Mouse (Mus musculus) NIH3T3 (cell line): Measurements from ENCODE around the gene Kcna3.

Experiments
- DNase-seq: peaks from one replicate; pipeline ENCODE4 v3.0.0-alpha.2; 2012; ENCODE audit warnings: low read depth

The Kcna3 gene

GRCm38 (mm10) chr3:107065510-107066095 is 29.6 kb downstream of the Kcna3 start:
- DNase-seq = no peak

- DNase-seq = no peak
Observed at GRCm38 (mm10) chr3:107066165-107066850, 30.3 kb downstream of the Kcna3 start.

- no peak for DNase-seq
Observed at GRCm38 (mm10) chr3:107067245-107067644, 31.3 kb downstream of the Kcna3 start.

GRCm38 (mm10) chr3:107073863-107074262 is 37.9 kb downstream of the Kcna3 start:
- DNase-seq = no peak

- DNase-seq = no peak
Observed at GRCm38 (mm10) chr3:107075705-107076104, 39.7 kb downstream of the Kcna3 start.

- DNase-seq = no peak
Observed at GRCm38 (mm10) chr3:107076658-107077057, 40.7 kb downstream of the Kcna3 start.

- DNase-seq = no peak
Observed at GRCm38 (mm10) chr3:107077101-107077500, 41.1 kb downstream of the Kcna3 start.

GRCm38 (mm10) chr3:107080803-107081202 is 44.8 kb downstream of the Kcna3 start:
- DNase-seq = no peak

- DNase-seq = peak; percentile 48
Observed at GRCm38 (mm10) chr3:107081227-107081626, 45.3 kb downstream of the Kcna3 start.

GRCm38 (mm10) chr3:107084586-107084985 is 48.6 kb downstream of the Kcna3 start:
- DNase-seq = no peak

- DNase-seq = no peak
Observed at GRCm38 (mm10) chr3:107087410-107087809, 51.4 kb downstream of the Kcna3 start.
